Mouse (Mus musculus) heart, embryonic 13.5 days (tissue): ENCODE data around the gene Chmp4b. TPM values are rescaled to one million over a fixed set of nuclear protein-coding genes. Genes with fewer than 3 reads are reported as not detected.

ENCODE experiments used
- ATAC-seq: fragments of 200-750 bp; cut with Nextera tagmentation; 2 replicates; pipeline ENCODE4 v1.8.0; 2017; ENCODE audit warnings: moderate TSS enrichment; ENCODE audit not compliant: insufficient number of reproducible peaks, low FRiP score, low TSS enrichment; ENCODE audit errors: extremely low read depth
- H3K27ac ChIP-seq: fragments of 300-500 bp; sonication (generic); replicated peaks from 2 replicates; pipeline ENCODE4 v1.5.1; 2015; ENCODE audit warnings: moderate library complexity, mild to moderate bottlenecking, inconsistent platforms
- H3K27me3 ChIP-seq: fragments of 300-500 bp; sonication (generic); replicated peaks from 2 replicates; pipeline ENCODE4 v1.6.1; 2015; ENCODE audit warnings: mild to moderate bottlenecking, inconsistent platforms
- H3K36me3 ChIP-seq: fragments of 300-500 bp; sonication (generic); 2 replicates; pipeline ENCODE4 v1.6.1; 2015; ENCODE audit warnings: mild to moderate bottlenecking, inconsistent platforms
- H3K4me1 ChIP-seq: fragments of 300-500 bp; sonication (generic); 2 replicates; pipeline ENCODE4 v1.6.1; 2015; ENCODE audit warnings: inconsistent platforms
- H3K4me2 ChIP-seq: fragments of 300-500 bp; sonication (generic); 2 replicates; pipeline ENCODE4 v1.6.1; 2015; ENCODE audit warnings: inconsistent platforms, mild to moderate bottlenecking, moderate library complexity
- H3K4me3 ChIP-seq: fragments of 300-500 bp; sonication (generic); 2 replicates; pipeline ENCODE4 v1.5.1; 2015; ENCODE audit warnings: moderate library complexity, mild to moderate bottlenecking, inconsistent platforms
- H3K9ac ChIP-seq: fragments of 300-500 bp; sonication (generic); 2 replicates; pipeline ENCODE4 v1.6.1; 2015; ENCODE audit warnings: inconsistent platforms, mild to moderate bottlenecking, moderate library complexity
- H3K9me3 ChIP-seq: fragments of 300-500 bp; sonication (generic); 2 replicates; pipeline ENCODE4 v1.6.1; 2016; ENCODE audit warnings: inconsistent platforms
- WGBS: fragments of 180-500 bp; shearing (Covaris S2); methylation state at CpG from one replicate; pipeline ENCODE4 v1.1.7; 2015; ENCODE audit warnings: mixed read lengths; 5-methylcytosine and 5-hydroxymethylcytosine counted together
- polyA plus RNA-seq: library from polyadenylated mRNA; unstranded; fragments of >200 nt; fragmentation: Nextera tagmentation; extraction: Ambion mirVana; gene quantifications from 2 replicates; pipeline ENCODE4 v1.2.1, GENCODE M21; 2015

Chmp4b gene
- polyA plus RNA-seq, result 22.3 and 22.8 TPM in 2 replicates

DNA sequence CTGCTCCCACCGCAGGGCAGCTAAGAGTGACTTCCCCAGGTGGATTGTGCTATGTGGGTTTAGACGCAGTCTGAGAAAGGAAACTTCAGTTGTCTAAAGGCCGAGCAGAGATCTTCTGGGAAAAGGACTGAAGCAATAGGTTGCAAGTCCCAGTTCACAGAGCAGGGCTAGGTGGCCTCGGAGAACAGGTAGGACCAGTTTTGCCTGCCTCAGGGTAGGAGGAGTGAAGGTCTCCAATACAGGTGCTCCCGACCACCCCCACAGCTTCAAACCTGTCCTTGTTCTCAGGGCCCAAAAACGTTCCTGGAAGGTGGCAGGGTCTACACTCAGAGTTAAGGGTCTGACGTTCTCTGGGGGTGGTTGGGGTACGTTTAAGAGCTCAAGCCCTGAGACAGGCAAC is at the start of gene Chmp4b:
Chmp4b (plus strand) TSS at position 343 of the 400 bp plus-strand sequence.
- no peak within 1 kb of the TSS for H3K4me2 ChIP-seq

DNA sequence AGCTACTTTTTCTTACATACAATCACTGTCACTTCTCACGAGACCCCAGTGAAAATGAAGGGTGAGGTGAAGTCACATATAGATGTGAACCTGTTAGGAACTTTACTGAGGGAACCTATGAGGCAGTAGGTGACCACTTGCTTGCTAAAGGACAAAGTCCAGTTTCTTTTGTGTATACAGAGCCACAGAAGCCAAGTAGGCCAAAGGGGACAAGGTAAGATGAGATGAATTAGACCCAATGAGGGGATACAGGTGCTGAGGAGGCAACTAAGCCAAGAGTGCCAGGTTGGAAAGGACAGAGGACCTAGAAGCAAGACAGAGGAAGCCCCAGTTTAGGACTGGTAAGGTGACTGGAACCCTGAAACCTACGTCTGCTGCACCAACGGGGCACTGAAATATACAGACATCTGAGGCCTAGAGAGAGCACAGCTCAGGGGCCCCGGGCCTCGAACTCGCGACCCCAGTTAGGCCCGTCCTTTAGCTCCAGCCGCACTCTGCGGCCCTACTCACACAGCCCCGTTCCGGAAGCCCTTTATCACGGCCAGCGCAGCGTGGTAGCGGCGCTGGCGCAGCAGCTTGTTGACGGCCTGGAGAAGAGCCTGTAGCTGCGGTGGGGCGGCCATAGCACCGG is 48.4 kb upstream of the Chmp4b start:
- peak overlapping the region; percentile 93 for H3K9ac ChIP-seq
- ATAC-seq, result no peak
- WGBS, result 15% methylated on average over 22 of the region's 22 CpGs

More for the DNA sequence above, at the start of gene Chmp4b:
- H3K4me3 ChIP-seq, result no peak within 1 kb of the TSS
- no peak within 1 kb of the TSS for H3K9ac ChIP-seq
- H3K9me3 ChIP-seq, result no peaks in the 10 kb centered on the region
- H3K27me3 ChIP-seq, result no peaks in the 10 kb centered on the region
- ATAC-seq, result no peak
- no peak within 1 kb of the TSS for H3K27ac ChIP-seq
- H3K36me3 ChIP-seq, result no peaks in the 10 kb centered on the region
- H3K4me1 ChIP-seq, result peaks cover 5% of the 10 kb centered on the region
- WGBS, result 48% methylated on average over 8 of the region's 8 CpGs

DNA sequence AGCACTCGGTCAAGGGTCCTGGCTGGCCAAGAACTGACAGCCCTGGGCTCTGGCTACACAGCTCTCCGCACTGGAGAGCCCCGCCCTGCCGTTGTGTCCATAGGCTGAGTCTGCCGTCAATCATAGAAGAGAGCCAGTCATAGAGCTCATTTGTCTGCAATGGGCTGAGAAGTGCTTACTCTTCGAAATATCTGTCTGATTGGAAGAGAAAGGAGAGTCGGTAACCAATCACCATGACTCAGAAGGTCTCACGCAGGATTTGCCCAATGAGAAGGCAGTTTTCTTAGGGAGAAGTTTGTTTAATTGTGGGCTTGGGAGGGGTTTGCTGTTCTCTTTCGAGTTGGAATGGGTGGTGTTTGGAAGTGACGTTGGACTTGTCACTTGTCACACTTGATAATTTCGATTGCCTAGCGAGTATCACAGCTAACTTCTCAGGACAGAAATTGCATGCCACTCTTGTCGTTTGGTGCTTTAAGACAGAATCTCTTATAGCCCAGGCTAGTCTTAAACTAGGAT is 47.8 kb upstream of the Chmp4b start, which contains the start of gene Pxmp4:
Pxmp4 (minus strand) TSS at position 71 of the 516 bp plus-strand sequence.
- Histone ChIP-seq H3K9ac (peak within 1 kb of the TSS; percentile 93), H3K27me3 (peaks cover 7% of the 10 kb centered on the region; the same call in 1 of the 2 replicates), H3K4me3 (peak within 1 kb of the TSS; percentile 88), H3K4me1 (peaks cover 21% of the 10 kb centered on the region), H3K4me2 (peak within 1 kb of the TSS; percentile 81), H3K9me3 (no peaks in the 10 kb centered on the region), H3K36me3 (no peaks in the 10 kb centered on the region), H3K27ac (peak within 1 kb of the TSS; percentile 71)
- under 1% methylated on average over 13 of the region's 13 CpGs for WGBS
- ATAC-seq, result peak; percentile 100

More for the DNA sequence above, 48.4 kb upstream of the Chmp4b start:
- H3K36me3 ChIP-seq, result no peaks in the 10 kb centered on the region
- peaks cover 7% of the 10 kb centered on the region; the same call in 1 of the 2 replicates for H3K27me3 ChIP-seq
- no peaks in the 10 kb centered on the region for H3K9me3 ChIP-seq
- peak overlapping the region; percentile 88 for H3K4me3 ChIP-seq
- peak overlapping the region; percentile 81 for H3K4me2 ChIP-seq
- peak overlapping the region; percentile 71 for H3K27ac ChIP-seq
- H3K4me1 ChIP-seq, result peaks cover 21% of the 10 kb centered on the region

DNA sequence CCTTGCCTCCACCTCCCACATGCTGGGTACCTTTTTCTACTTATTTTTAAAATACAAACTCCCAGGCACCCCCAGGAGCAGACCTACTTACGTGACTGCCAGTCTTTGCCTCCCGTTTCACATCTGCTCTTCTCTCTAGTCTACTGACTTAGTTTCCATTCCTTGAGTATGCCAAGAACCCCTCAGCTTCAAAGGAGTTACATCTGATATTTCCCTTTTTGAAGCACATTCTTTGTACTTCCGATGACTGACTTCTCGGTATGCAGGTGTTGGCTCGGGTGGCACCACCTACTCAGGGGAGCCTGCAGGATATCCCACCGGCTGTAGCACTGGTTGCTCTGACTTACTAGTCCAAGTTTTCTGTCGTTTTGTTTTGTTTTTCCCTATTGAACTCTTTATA is 47.3 kb upstream of the Chmp4b start:
- Histone ChIP-seq H3K4me1 (peaks cover 21% of the 10 kb centered on the region), H3K27me3 (peaks cover 7% of the 10 kb centered on the region; the same call in 1 of the 2 replicates), H3K9me3 (no peaks in the 10 kb centered on the region), H3K36me3 (no peaks in the 10 kb centered on the region), H3K9ac (peak overlapping the region; percentile 72), H3K4me2 (peak overlapping the region; percentile 81), H3K4me3 (peak overlapping the region; percentile 88), H3K27ac (peak overlapping the region; percentile 52)
- 31% methylated on average over 7 of the region's 7 CpGs for WGBS
- ATAC-seq, result no peak

DNA sequence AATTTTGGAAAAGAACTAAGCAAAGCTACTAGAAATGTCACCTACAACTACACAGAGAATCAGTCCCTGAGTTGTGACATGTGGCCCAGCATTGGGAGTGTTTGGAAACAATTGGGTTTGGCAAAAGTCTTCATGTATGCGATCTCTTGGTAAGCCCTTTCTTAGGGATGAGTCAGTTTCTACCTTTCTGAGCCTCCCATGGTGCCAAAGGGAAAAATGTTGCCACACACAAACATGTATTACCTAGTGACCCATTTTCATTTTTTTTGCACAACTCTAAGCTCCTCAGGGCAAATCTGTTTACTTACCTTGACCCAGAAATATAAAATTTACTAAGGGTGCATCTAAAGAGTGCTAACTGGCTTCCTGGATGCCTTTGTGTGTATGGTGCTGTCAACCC is 44.5 kb upstream of the Chmp4b start:
- no peak overlapping the region for H3K4me3 ChIP-seq
- no peaks in the 10 kb centered on the region for H3K9me3 ChIP-seq
- WGBS, result 62% methylated on average over 1 of the region's 1 CpGs
- H3K4me2 ChIP-seq, result no peak overlapping the region
- no peak overlapping the region for H3K27ac ChIP-seq
- H3K4me1 ChIP-seq, result peaks cover 12% of the 10 kb centered on the region
- H3K36me3 ChIP-seq, result no peaks in the 10 kb centered on the region
- no peak for ATAC-seq
- H3K27me3 ChIP-seq, result peaks cover 7% of the 10 kb centered on the region; the same call in 1 of the 2 replicates
- no peak overlapping the region for H3K9ac ChIP-seq

DNA sequence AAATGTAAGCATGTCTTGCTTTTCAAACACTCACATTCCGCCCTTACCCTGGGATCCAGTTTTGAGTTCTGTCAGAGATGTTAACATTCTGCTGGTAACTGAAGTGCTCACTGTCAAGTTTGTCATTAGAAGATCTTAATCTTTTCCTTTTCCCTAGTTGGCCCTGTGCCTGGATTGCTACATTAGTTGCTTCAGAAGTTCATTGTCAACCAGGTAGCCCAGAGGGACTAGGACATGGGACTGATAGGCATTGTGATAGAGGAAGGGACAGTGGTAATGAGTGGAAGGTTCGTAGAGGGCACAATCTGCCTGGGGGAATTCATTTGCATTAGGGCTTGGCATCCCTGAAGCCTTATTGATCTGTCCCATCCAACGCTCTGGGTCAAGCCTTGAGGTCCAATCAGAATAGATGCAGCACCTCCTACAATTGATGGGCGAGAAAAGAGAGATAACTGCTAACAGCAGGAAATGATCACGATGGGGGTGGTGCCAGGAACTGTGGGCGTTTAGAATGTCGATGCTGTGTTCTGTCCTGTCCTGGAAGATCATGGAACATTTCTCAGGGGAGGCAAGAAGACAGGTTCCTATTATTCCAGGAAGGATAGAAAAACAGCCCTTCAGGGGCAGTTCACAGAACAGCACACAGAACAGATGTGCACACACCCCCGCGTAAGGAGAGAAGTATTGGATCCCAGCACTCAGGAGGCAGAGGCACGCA is 42.3 kb upstream of the Chmp4b start:
- H3K4me1 ChIP-seq, result peaks cover 15% of the 10 kb centered on the region
- ATAC-seq, result no peak
- H3K4me3 ChIP-seq, result no peak overlapping the region
- no peak overlapping the region for H3K9ac ChIP-seq
- no peaks in the 10 kb centered on the region for H3K9me3 ChIP-seq
- no peak overlapping the region for H3K27ac ChIP-seq
- 52% methylated on average over 10 of the region's 10 CpGs for WGBS
- no peaks in the 10 kb centered on the region for H3K36me3 ChIP-seq
- H3K4me2 ChIP-seq, result no peak overlapping the region
- H3K27me3 ChIP-seq, result peaks cover 7% of the 10 kb centered on the region; the same call in 1 of the 2 replicates

DNA sequence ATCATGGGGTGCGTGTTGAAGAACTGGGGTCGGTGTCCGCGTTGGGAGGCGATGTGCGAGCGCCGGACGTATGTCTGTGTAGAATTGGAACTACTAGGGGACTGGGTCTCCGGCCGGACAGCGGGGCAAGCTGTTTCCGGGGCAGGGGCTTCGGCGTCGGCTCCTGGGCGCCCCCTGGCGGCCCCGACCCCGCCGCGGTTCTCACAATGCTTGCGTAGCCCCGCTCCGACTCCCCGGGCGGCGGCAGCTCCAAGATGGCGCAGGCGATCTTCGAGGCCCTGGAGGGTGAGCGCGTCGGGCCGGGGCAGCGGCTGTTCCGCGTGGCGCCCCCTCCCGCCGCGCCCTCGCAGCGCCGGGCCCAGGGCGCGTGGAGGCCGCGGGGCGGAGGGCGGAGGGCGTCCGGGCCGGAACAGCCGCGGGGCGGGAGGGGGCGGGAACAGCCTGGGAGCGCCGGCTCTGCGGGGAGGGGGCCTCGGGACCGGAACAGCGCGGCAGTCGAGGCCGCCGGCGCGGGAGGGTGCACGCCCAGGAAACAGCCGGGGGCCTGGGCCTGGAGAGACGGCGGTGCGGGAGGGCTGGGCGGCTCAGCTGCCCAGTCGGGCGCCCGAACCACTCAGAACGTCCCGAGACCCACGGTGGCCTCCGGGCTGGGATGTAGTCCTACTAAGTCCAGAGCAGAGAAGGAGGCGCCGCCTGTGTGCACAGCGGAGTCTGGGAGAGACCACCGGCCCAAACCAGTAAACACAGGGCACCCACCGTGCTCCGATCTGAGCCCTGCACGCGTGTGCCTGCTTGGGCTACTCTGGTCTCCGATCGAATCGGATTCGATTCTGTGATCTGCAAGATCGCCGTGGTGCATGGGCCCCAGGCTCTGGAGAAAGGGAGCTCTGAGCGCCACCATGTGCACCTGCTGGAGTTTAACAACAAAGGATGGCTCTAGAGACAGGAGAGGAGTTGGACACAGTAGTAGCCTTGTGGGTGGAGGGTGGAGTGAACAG is 38.1 kb upstream of the Chmp4b start, which contains the start of the genes Zfp341 and 4930519P11Rik:
Zfp341 (plus strand) TSS at position 180 of the 998 bp plus-strand sequence.
4930519P11Rik (minus strand) TSS at position 320 of the 998 bp plus-strand sequence.
- Histone ChIP-seq H3K4me2 (peak within 1 kb of the TSS; percentile 84), H3K36me3 (peaks cover 2% of the 10 kb centered on the region; the same call in 1 of the 2 replicates), H3K9me3 (no peaks in the 10 kb centered on the region), H3K9ac (peak within 1 kb of the TSS; percentile 88), H3K27ac (peak within 1 kb of the TSS; percentile 97), H3K4me3 (peak within 1 kb of the TSS; percentile 66), H3K27me3 (no peaks in the 10 kb centered on the region), H3K4me1 (peaks cover 29% of the 10 kb centered on the region)
- peak; percentile 92 for ATAC-seq
- WGBS, result under 1% methylated on average over 82 of the region's 98 CpGs

DNA sequence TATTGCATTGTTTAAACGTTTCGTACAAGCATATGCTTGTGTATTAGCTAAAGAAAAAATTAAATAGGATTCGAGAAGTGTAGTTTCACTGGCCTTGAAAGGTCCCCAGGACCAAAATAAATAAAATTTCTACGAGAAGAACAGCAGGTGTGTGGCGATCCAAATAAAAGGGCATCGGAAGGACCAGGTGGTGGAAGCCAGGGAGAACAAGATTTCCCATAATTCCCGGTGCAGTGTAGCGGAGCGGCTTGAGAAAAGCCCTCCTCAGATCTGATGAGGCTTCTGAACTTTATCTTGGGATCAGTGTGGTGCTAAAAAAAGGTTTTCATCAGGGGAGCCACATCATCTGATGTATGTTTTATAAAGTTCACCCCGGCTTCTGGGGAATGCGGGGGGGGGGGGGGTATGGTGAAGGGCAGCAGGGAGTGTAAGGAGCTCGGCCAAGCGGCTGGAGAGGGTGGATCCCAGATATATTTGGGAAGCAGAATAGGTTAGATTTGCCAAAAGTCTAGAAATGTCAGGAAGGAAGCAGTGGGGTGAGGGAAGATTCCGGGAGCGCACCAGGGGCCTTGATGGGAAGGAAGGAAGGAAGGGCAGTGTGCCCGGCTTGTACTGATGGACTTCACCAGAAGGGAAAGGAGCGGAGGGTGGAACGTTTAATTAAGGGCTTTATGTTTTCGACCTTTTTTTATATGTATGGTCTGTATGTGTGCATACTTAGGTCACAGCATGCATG is 36.5 kb upstream of the Chmp4b start:
- peak overlapping the region; percentile 28; the same call in 1 of the 2 replicates for H3K27ac ChIP-seq
- H3K27me3 ChIP-seq, result no peaks in the 10 kb centered on the region
- H3K4me1 ChIP-seq, result peaks cover 29% of the 10 kb centered on the region
- peak overlapping the region; percentile 13; the same call in 1 of the 2 replicates for H3K9ac ChIP-seq
- no peak for ATAC-seq
- H3K9me3 ChIP-seq, result no peaks in the 10 kb centered on the region
- H3K36me3 ChIP-seq, result peaks cover 3% of the 10 kb centered on the region
- H3K4me3 ChIP-seq, result peak overlapping the region; percentile 26
- WGBS, result 59% methylated on average over 19 of the region's 19 CpGs
- H3K4me2 ChIP-seq, result peak overlapping the region; percentile 84

DNA sequence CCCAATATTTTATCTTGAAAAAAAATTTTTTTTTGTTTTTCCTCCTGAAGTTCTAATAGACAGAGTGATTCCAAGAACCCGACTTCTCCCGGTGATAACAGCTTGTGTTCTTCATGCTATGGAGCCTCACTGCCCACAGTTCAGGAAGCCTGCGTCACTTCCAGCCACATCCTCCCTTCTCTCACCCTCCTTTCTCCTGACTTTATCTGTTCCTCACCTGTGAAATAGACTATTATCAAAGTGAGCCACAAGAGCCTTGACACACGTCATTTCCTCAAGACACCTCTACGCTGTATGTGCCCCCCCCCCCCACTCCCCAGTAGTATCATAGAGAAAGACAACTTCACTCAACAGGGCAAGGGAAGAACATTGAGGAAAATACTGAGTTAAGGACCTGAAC is 35.8 kb upstream of the Chmp4b start:
- Histone ChIP-seq H3K4me2 (peak overlapping the region; percentile 84), H3K27ac (no peak overlapping the region), H3K4me3 (no peak overlapping the region), H3K9ac (no peak overlapping the region), H3K4me1 (peaks cover 29% of the 10 kb centered on the region), H3K36me3 (peaks cover 3% of the 10 kb centered on the region), H3K27me3 (no peaks in the 10 kb centered on the region), H3K9me3 (no peaks in the 10 kb centered on the region)
- no peak for ATAC-seq
- WGBS, result 68% methylated on average over 5 of the region's 5 CpGs

DNA sequence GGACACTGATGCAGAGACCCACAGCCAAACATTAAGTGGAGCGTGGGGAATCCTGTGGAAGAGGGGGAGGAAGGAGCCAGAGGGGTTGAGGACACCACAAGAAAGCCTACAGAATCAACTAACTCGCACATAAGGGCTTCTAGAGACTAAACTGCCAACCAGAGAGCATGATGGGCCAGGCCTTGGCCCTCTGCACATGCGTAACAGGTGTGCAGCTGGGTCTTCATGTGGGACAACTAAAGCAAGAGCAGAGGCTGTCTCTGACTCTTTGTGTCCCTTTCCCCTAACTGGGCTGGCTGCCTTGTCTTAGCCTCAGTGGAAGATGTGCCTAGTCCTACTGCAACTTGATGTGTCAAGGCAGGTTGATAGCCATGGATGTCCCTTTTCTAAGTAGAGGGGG is 34.4 kb upstream of the Chmp4b start:
- 85% methylated on average over 3 of the region's 3 CpGs for WGBS
- no peak overlapping the region for H3K4me3 ChIP-seq
- H3K27ac ChIP-seq, result no peak overlapping the region
- peaks cover 3% of the 10 kb centered on the region for H3K36me3 ChIP-seq
- no peak overlapping the region for H3K4me2 ChIP-seq
- H3K27me3 ChIP-seq, result no peaks in the 10 kb centered on the region
- no peak overlapping the region for H3K9ac ChIP-seq
- H3K9me3 ChIP-seq, result no peaks in the 10 kb centered on the region
- ATAC-seq, result no peak
- peaks cover 29% of the 10 kb centered on the region for H3K4me1 ChIP-seq
